Comparison of ENCODE assay signal across 8 mouse cellular contexts in the genomic region with DNA sequence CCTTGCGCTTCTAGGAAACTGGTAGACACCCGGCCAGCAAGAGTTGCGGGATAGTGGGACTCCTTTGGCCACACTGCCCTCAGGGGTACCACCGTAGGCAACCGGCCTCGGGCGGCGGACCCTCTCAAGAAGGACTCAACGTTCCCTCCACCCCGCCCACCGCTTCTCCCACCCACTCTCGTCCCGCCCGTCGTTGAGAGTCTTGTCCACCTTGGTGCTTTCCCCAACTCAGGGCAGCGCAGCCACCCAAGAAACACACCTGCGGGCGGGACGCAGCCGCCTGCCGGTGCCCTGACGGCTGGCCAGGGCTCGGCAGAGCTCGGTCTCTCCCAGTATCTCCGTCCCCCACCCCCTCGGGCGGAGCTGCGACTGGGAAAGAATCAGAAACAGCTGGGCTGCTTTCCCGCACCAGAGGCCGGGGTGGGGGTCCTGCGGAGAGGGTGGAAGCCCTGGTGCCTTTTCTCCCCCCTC. TPM values are rescaled to one million over a fixed set of nuclear protein-coding genes. Genes with fewer than 3 reads are reported as not detected.
DNase-seq lines count a peak whose midpoint lies in the region; ATAC-seq and TF ChIP-seq lines count a peak whose summit lies in the region.

No protein-coding gene starts in this region.

- H3K36me3 ChIP-seq in testis, adult 2 months (ENCODE audit: control insufficient read depth, insufficient read depth, low read length) = no peaks in the 10 kb centered on the region
- H3K36me3 ChIP-seq in forebrain, embryonic 16.5 days (ENCODE audit: control insufficient read depth, insufficient read depth) = no peaks in the 10 kb centered on the region
- H3K36me3 ChIP-seq in midbrain, embryonic 16.5 days (ENCODE audit: control insufficient read depth, insufficient read depth, low read length) = no peaks in the 10 kb centered on the region

- H3K9me3 ChIP-seq in forebrain, embryonic 16.5 days (ENCODE audit: control insufficient read depth, low read length) = no peaks in the 10 kb centered on the region
- no peaks in the 10 kb centered on the region for H3K9me3 ChIP-seq in midbrain, embryonic 16.5 days (replicated peaks; ENCODE audit: control insufficient read depth, low read length, poor library complexity, severe bottlenecking)

- H3K9ac ChIP-seq in forebrain, embryonic 16.5 days (replicated peaks; ENCODE audit: low read depth, low read length) = no peak overlapping the region
- no peak overlapping the region; the same call in 1 of the 2 replicates for H3K9ac ChIP-seq in midbrain, embryonic 16.5 days (ENCODE audit: low read depth, low read length)

- peak overlapping the region; percentile 66 for H3K4me2 ChIP-seq in forebrain, embryonic 16.5 days (ENCODE audit: low read length)
- peak overlapping the region; percentile 61 for H3K4me2 ChIP-seq in midbrain, embryonic 16.5 days (ENCODE audit: low read length)

- ATAC-seq in forebrain, embryonic 16.5 days = 0 out of 2 replicates have a peak, but pooled peaks have one; percentile 1
- ATAC-seq in midbrain, embryonic 16.5 days = peak; percentile 15; the same call in 1 of the 2 replicates
- ATAC-seq in erythroid progenitor cell, adult 5-6 weeks (replicated peaks; ENCODE audit: low FRiP score, poor library complexity, severe bottlenecking) = no peak

- H3K27me3 ChIP-seq in testis, adult 2 months (ENCODE audit: control insufficient read depth, insufficient read depth, low read length) = no peaks in the 10 kb centered on the region; the same call in 1 of the 2 replicates
- H3K27me3 ChIP-seq in forebrain, embryonic 16.5 days (replicated peaks; ENCODE audit: control insufficient read depth, insufficient read depth, low read length) = peaks cover 52% of the 10 kb centered on the region
- peaks cover 29% of the 10 kb centered on the region for H3K27me3 ChIP-seq in midbrain, embryonic 16.5 days (ENCODE audit: control insufficient read depth, insufficient read depth, low read depth, low read length)

- H3K4me1 ChIP-seq in testis, adult 2 months (ENCODE audit: control insufficient read depth, insufficient read depth, low read length) = peaks cover 14% of the 10 kb centered on the region
- peaks cover 20% of the 10 kb centered on the region for H3K4me1 ChIP-seq in forebrain, embryonic 16.5 days (replicated peaks; ENCODE audit: control insufficient read depth, insufficient read depth, low read length)
- peaks cover 11% of the 10 kb centered on the region; the same call in 1 of the 2 replicates for H3K4me1 ChIP-seq in midbrain, embryonic 16.5 days (ENCODE audit: control insufficient read depth, insufficient read depth, low read length)

- under 1% methylated on average over 31 of the region's 31 CpGs for WGBS in forebrain, embryonic 16.5 days
- WGBS in midbrain, embryonic 16.5 days = under 1% methylated on average over 31 of the region's 31 CpGs

- no peak for TF ChIP-seq CTCF in testis, adult 2 months (IDR thresholded peaks at IDR 0.05; ENCODE audit: control insufficient read depth, insufficient read depth, insufficient replicate concordance, low read depth, low read length)

- H3K4me3 ChIP-seq in testis, adult 2 months (ENCODE audit: control insufficient read depth, low read depth, low read length) = peak overlapping the region; percentile 66
- peak overlapping the region; percentile 56 for H3K4me3 ChIP-seq in forebrain, embryonic 16.5 days (replicated peaks; ENCODE audit: low read length)
- H3K4me3 ChIP-seq in midbrain, embryonic 16.5 days (ENCODE audit: low read depth, low read length) = peak overlapping the region; percentile 56

- no peak for DNase-seq in testis, postnatal 14 days (ENCODE audit: low spot score)
- peak; percentile 13 to 36 for DNase-seq in kidney, postnatal 25 days
- DNase-seq in frontal cortex, postnatal 14 days (ENCODE audit: low spot score in 2 of 2) = no peak
- no peak for DNase-seq in spleen, postnatal 14 days (ENCODE audit: low spot score in 2 of 2)

- no peak for TF ChIP-seq POLR2A in testis, adult 2 months (IDR thresholded peaks at IDR 0.05; ENCODE audit: control insufficient read depth, low read depth, low read length)

- H3K27ac ChIP-seq in testis, adult 2 months (ENCODE audit: control insufficient read depth, insufficient read depth, low read depth, low read length) = no peak overlapping the region
- no peak overlapping the region for H3K27ac ChIP-seq in forebrain, embryonic 16.5 days (ENCODE audit: low read length)
- no peak overlapping the region for H3K27ac ChIP-seq in midbrain, embryonic 16.5 days (ENCODE audit: low read length)

RNA-seq across cellular contexts. Expression of a gene that starts 0.5 kb away (rescaled TPM):
- 1.5 and 1.7 TPM in 2 replicates for polyA plus RNA-seq in testis, adult 2 months (2012; rRNA removed)
- polyA plus RNA-seq in forebrain, embryonic 16.5 days (2015; fragmentation: Nextera tagmentation; extraction: Ambion mirVana) = 0.46 and 0.56 TPM in 2 replicates
- 0.83 and 0.89 TPM in 2 replicates for polyA plus RNA-seq in midbrain, embryonic 16.5 days (2015; fragmentation: Nextera tagmentation; extraction: Ambion mirVana)
- not detected in 2 replicates for total RNA-seq in erythroid progenitor cell, adult 5-6 weeks (2015; ENCODE audit: low replicate concordance)
- not detected in 2 replicates for total RNA-seq in erythroid progenitor cell, adult 5-6 weeks (2017; ENCODE audit: low replicate concordance)

Comparison
In these comparisons a context has a peak if more than half of its experiments do, and no peak if none do; other contexts are left out.
1. DNase-seq: peak in kidney, postnatal 25 days (2 of 2); none in testis, postnatal 14 days (single experiment), frontal cortex, postnatal 14 days (0 of 2) and spleen, postnatal 14 days (0 of 2).
2. Peak in every context shown above with its lines, with median percentiles within 50 percentile points of each other: H3K4me3 ChIP-seq.